Mouse (Mus musculus) T-cell, adult 2 months (primary cell): Measurements from ENCODE around the gene Rps18.

Experiments used
- DNase-seq: peaks from one replicate; pipeline ENCODE4 v3.0.0; 2022; ENCODE audit warnings: low spot score

Gene Rps18

GRCm38 (mm10) chr17:33943454-33943853 is 12.3 kb downstream of the Rps18 start:
- no peak for DNase-seq

- no peak for DNase-seq
Observed at GRCm38 (mm10) chr17:33941381-33941780, 14.4 kb downstream of the Rps18 start.

- no peak for DNase-seq
Observed at GRCm38 (mm10) chr17:33940981-33941380, 14.8 kb downstream of the Rps18 start.

GRCm38 (mm10) chr17:33940206-33940805 is 15.5 kb downstream of the Rps18 start, which contains the start of the genes Pfdn6 and Wdr46:
Pfdn6 (minus strand) TSS chr17:33940343.
Wdr46 (plus strand) TSS chr17:33940660.
- peak; percentile 84 for DNase-seq

GRCm38 (mm10) chr17:33938783-33939182 is 17.0 kb downstream of the Rps18 start:
- no peak for DNase-seq

GRCm38 (mm10) chr17:33936993-33937392 is 18.8 kb downstream of the Rps18 start:
- no peak for DNase-seq

GRCm38 (mm10) chr17:33935422-33936055 is 20.3 kb downstream of the Rps18 start:
- no peak for DNase-seq

- no peak for DNase-seq
Observed at GRCm38 (mm10) chr17:33932970-33933369, 22.8 kb downstream of the Rps18 start.

GRCm38 (mm10) chr17:33932448-33932847 is 23.4 kb downstream of the Rps18 start:
- DNase-seq: no peak

GRCm38 (mm10) chr17:33931947-33932346 is 23.9 kb downstream of the Rps18 start:
- no peak for DNase-seq

GRCm38 (mm10) chr17:33931159-33931866 is 24.5 kb downstream of the Rps18 start:
- DNase-seq: peak; percentile 46

- peak; percentile 57 for DNase-seq
Observed at GRCm38 (mm10) chr17:33930280-33931158, 25.3 kb downstream of the Rps18 start.

- peak; percentile 94 for DNase-seq
Observed at GRCm38 (mm10) chr17:33929371-33930279, 26.2 kb downstream of the Rps18 start, which contains the start of gene Rgl2. Rgl2 (plus strand) TSS chr17:33929543.

GRCm38 (mm10) chr17:33928251-33928947 is 27.4 kb downstream of the Rps18 start:
- no peak for DNase-seq

GRCm38 (mm10) chr17:33926207-33926932 is 29.4 kb downstream of the Rps18 start:
- no peak for DNase-seq

- no peak for DNase-seq
Observed at GRCm38 (mm10) chr17:33925406-33926116, 30.2 kb downstream of the Rps18 start.

GRCm38 (mm10) chr17:33924577-33925283 is 31.1 kb downstream of the Rps18 start:
- DNase-seq: peak; percentile 73

GRCm38 (mm10) chr17:33921361-33921760 is 34.4 kb downstream of the Rps18 start:
- DNase-seq: no peak
